Mouse (Mus musculus): ENCODE measurements at regions not wholly inside any gene's neighbourhood (a gene's known extent, or its start where the extent isn't known, plus 50 kb on each side); places are given as distances from the start of the nearest gene placed in this dataset.

- TF ChIP-seq CTCF (IDR thresholded peaks at IDR 0.05; ENCODE audit: low read depth) (no peak), EP300 (IDR thresholded peaks at IDR 0.05; ENCODE audit: low read depth) (no peak)
Observed at GRCm38 (mm10) chr16:24149441-24149840, 160.8 kb upstream of the Bcl6 start.

All from heart, postnatal 0 days (tissue).